Mouse (Mus musculus): ENCODE measurements at regions not wholly inside any gene's neighbourhood (a gene's known extent, or its start where the extent isn't known, plus 50 kb on each side); places are given as distances from the start of the nearest gene placed in this dataset.

- DNase-seq, result no peak
Observed at GRCm38 (mm10) chr1:142838663-142839062, 801.8 kb upstream of the B3galt2 start.

GRCm38 (mm10) chr1:142867024-142867700, 773.3 kb upstream of the B3galt2 start:
- no peak for DNase-seq

GRCm38 (mm10) chr1:142891842-142892241, 748.6 kb upstream of the B3galt2 start:
- DNase-seq, result no peak

- DNase-seq, result no peak
Observed at GRCm38 (mm10) chr1:142893156-142893555, 747.3 kb upstream of the B3galt2 start.

GRCm38 (mm10) chr1:142894145-142894544, 746.3 kb upstream of the B3galt2 start:
- DNase-seq, result no peak

GRCm38 (mm10) chr1:142895081-142895480, 745.4 kb upstream of the B3galt2 start:
- no peak for DNase-seq

GRCm38 (mm10) chr1:142909907-142910306, 730.6 kb upstream of the B3galt2 start:
- no peak for DNase-seq

- no peak for DNase-seq
Observed at GRCm38 (mm10) chr1:142956686-142957085, 683.8 kb upstream of the B3galt2 start.

- no peak for DNase-seq
Observed at GRCm38 (mm10) chr1:142971475-142971874, 669.0 kb upstream of the B3galt2 start.

- no peak for DNase-seq
Observed at GRCm38 (mm10) chr1:142973387-142973786, 667.1 kb upstream of the B3galt2 start.

- DNase-seq, result peak; percentile 16
Observed at GRCm38 (mm10) chr1:142982994-142983393, 657.5 kb upstream of the B3galt2 start.

- DNase-seq, result no peak
Observed at GRCm38 (mm10) chr1:142983641-142984040, 656.8 kb upstream of the B3galt2 start.

GRCm38 (mm10) chr1:142985516-142985915, 654.9 kb upstream of the B3galt2 start:
- peak; percentile 18 for DNase-seq

- no peak for DNase-seq
Observed at GRCm38 (mm10) chr1:143000216-143000615, 640.2 kb upstream of the B3galt2 start.

GRCm38 (mm10) chr1:143001112-143001511, 639.4 kb upstream of the B3galt2 start:
- DNase-seq, result no peak

- no peak for DNase-seq
Observed at GRCm38 (mm10) chr1:143006045-143006444, 634.4 kb upstream of the B3galt2 start.

- DNase-seq, result no peak
Observed at GRCm38 (mm10) chr1:143019982-143020381, 620.5 kb upstream of the B3galt2 start.

- DNase-seq, result no peak
Observed at GRCm38 (mm10) chr1:143053161-143053560, 587.3 kb upstream of the B3galt2 start.

GRCm38 (mm10) chr1:143053599-143053998, 586.9 kb upstream of the B3galt2 start:
- peak; percentile 24 for DNase-seq

GRCm38 (mm10) chr1:143054451-143055024, 585.9 kb upstream of the B3galt2 start:
- DNase-seq, result no peak

GRCm38 (mm10) chr1:143060698-143061576, 579.5 kb upstream of the B3galt2 start:
- no peak for DNase-seq

- no peak for DNase-seq
Observed at GRCm38 (mm10) chr1:143065493-143065892, 575.0 kb upstream of the B3galt2 start.

GRCm38 (mm10) chr1:143071781-143072382, 568.6 kb upstream of the B3galt2 start:
- no peak for DNase-seq

All from right cerebral cortex, adult 18-20 months (tissue).